Mouse (Mus musculus): ENCODE results near the gene Vim. TPM values are rescaled to one million over a fixed set of nuclear protein-coding genes. Genes with fewer than 3 reads are reported as not detected.

Vim gene
- polyA plus RNA-seq (2012; ENCODE audit: insufficient read depth, insufficient read length, missing spikeins) = 877 and 955 TPM in 2 replicates

- Histone ChIP-seq H3K27ac (replicated peaks; ENCODE audit: low read depth, low read length) (peak within 1 kb of the TSS; percentile 95), H3K4me3 (ENCODE audit: insufficient read depth, low read depth, low read length) (peak within 1 kb of the TSS; percentile 73), H3K4me1 (ENCODE audit: control insufficient read depth, insufficient read depth, insufficient read length, low read length) (peaks cover 11% of the 10 kb centered on the region)
Measured at GRCm38 (mm10) chr2:13573408-13574065, at the start of gene Vim. Gene Vim (plus strand): TSS chr2:13573927.

GRCm38 (mm10) chr2:13526205-13526604 lies 47.5 kb upstream of the Vim start:
- no peak overlapping the region for H3K4me3 ChIP-seq (ENCODE audit: insufficient read depth, low read depth, low read length)
- H3K27ac ChIP-seq (replicated peaks; ENCODE audit: low read depth, low read length) = no peak overlapping the region
- peaks cover 12% of the 10 kb centered on the region for H3K4me1 ChIP-seq (ENCODE audit: control insufficient read depth, insufficient read depth, insufficient read length, low read length)

- H3K27ac ChIP-seq (replicated peaks; ENCODE audit: low read depth, low read length) = no peak overlapping the region
- peaks cover 12% of the 10 kb centered on the region for H3K4me1 ChIP-seq (ENCODE audit: control insufficient read depth, insufficient read depth, insufficient read length, low read length)
- no peak overlapping the region for H3K4me3 ChIP-seq (ENCODE audit: insufficient read depth, low read depth, low read length)
Measured at GRCm38 (mm10) chr2:13527125-13527524, 46.6 kb upstream of the Vim start.

GRCm38 (mm10) chr2:13527531-13527930 lies 46.2 kb upstream of the Vim start:
- H3K27ac ChIP-seq (replicated peaks; ENCODE audit: low read depth, low read length) = no peak overlapping the region
- H3K4me1 ChIP-seq (ENCODE audit: control insufficient read depth, insufficient read depth, insufficient read length, low read length) = peaks cover 12% of the 10 kb centered on the region
- H3K4me3 ChIP-seq (ENCODE audit: insufficient read depth, low read depth, low read length) = no peak overlapping the region

- Histone ChIP-seq H3K27ac (replicated peaks; ENCODE audit: low read depth, low read length) (no peak overlapping the region), H3K4me3 (ENCODE audit: insufficient read depth, low read depth, low read length) (no peak overlapping the region), H3K4me1 (ENCODE audit: control insufficient read depth, insufficient read depth, insufficient read length, low read length) (0 out of 2 replicates have a peak, but pooled peaks cover 3% of the 10 kb centered on the region)
Measured at GRCm38 (mm10) chr2:13529253-13529933, 44.3 kb upstream of the Vim start.

- Histone ChIP-seq H3K27ac (replicated peaks; ENCODE audit: low read depth, low read length) (no peak overlapping the region), H3K4me3 (ENCODE audit: insufficient read depth, low read depth, low read length) (no peak overlapping the region), H3K4me1 (ENCODE audit: control insufficient read depth, insufficient read depth, insufficient read length, low read length) (peaks cover 6% of the 10 kb centered on the region)
Measured at GRCm38 (mm10) chr2:13530639-13531038, 43.1 kb upstream of the Vim start.

GRCm38 (mm10) chr2:13536747-13537146 lies 37.0 kb upstream of the Vim start:
- no peak overlapping the region for H3K4me3 ChIP-seq (ENCODE audit: insufficient read depth, low read depth, low read length)
- H3K4me1 ChIP-seq (ENCODE audit: control insufficient read depth, insufficient read depth, insufficient read length, low read length) = peaks cover 5% of the 10 kb centered on the region
- H3K27ac ChIP-seq (replicated peaks; ENCODE audit: low read depth, low read length) = no peak overlapping the region

- Histone ChIP-seq H3K4me3 (ENCODE audit: insufficient read depth, low read depth, low read length) (no peak overlapping the region), H3K27ac (replicated peaks; ENCODE audit: low read depth, low read length) (0 out of 2 replicates have a peak overlapping the region, but pooled peaks have one; percentile 16)
Measured at GRCm38 (mm10) chr2:13537733-13538132, 36.0 kb upstream of the Vim start.

GRCm38 (mm10) chr2:13538258-13538657 lies 35.5 kb upstream of the Vim start:
- H3K4me1 ChIP-seq (ENCODE audit: control insufficient read depth, insufficient read depth, insufficient read length, low read length) = peaks cover 5% of the 10 kb centered on the region
- no peak overlapping the region for H3K27ac ChIP-seq (replicated peaks; ENCODE audit: low read depth, low read length)
- no peak overlapping the region for H3K4me3 ChIP-seq (ENCODE audit: insufficient read depth, low read depth, low read length)

More at GRCm38 (mm10) chr2:13537733-13538132, 36.0 kb upstream of the Vim start:
- H3K4me1 ChIP-seq (ENCODE audit: control insufficient read depth, insufficient read depth, insufficient read length, low read length) = peaks cover 5% of the 10 kb centered on the region

GRCm38 (mm10) chr2:13538704-13539377 lies 34.9 kb upstream of the Vim start:
- peak overlapping the region; percentile 52; the same call in 1 of the 2 replicates for H3K27ac ChIP-seq (replicated peaks; ENCODE audit: low read depth, low read length)
- no peak overlapping the region for H3K4me3 ChIP-seq (ENCODE audit: insufficient read depth, low read depth, low read length)
- H3K4me1 ChIP-seq (ENCODE audit: control insufficient read depth, insufficient read depth, insufficient read length, low read length) = peaks cover 5% of the 10 kb centered on the region

- Histone ChIP-seq H3K27ac (replicated peaks; ENCODE audit: low read depth, low read length) (no peak overlapping the region), H3K4me3 (ENCODE audit: insufficient read depth, low read depth, low read length) (no peak overlapping the region), H3K4me1 (ENCODE audit: control insufficient read depth, insufficient read depth, insufficient read length, low read length) (peaks cover 4% of the 10 kb centered on the region)
Measured at GRCm38 (mm10) chr2:13539860-13540259, 33.9 kb upstream of the Vim start.

GRCm38 (mm10) chr2:13543519-13544124 lies 30.1 kb upstream of the Vim start:
- Histone ChIP-seq H3K4me3 (ENCODE audit: insufficient read depth, low read depth, low read length) (peak overlapping the region; percentile 82), H3K27ac (replicated peaks; ENCODE audit: low read depth, low read length) (peak overlapping the region; percentile 85), H3K4me1 (ENCODE audit: control insufficient read depth, insufficient read depth, insufficient read length, low read length) (0 out of 2 replicates have a peak, but pooled peaks cover 2% of the 10 kb centered on the region)

GRCm38 (mm10) chr2:13544193-13544824 lies 29.4 kb upstream of the Vim start, which contains the start of gene Trdmt1:
Gene Trdmt1 (minus strand): TSS chr2:13544668.
- Histone ChIP-seq H3K4me1 (ENCODE audit: control insufficient read depth, insufficient read depth, insufficient read length, low read length) (no peaks in the 10 kb centered on the region), H3K4me3 (ENCODE audit: insufficient read depth, low read depth, low read length) (peak within 1 kb of the TSS; percentile 82), H3K27ac (replicated peaks; ENCODE audit: low read depth, low read length) (peak within 1 kb of the TSS; percentile 96)

- H3K4me3 ChIP-seq (ENCODE audit: insufficient read depth, low read depth, low read length) = no peak overlapping the region
- H3K27ac ChIP-seq (replicated peaks; ENCODE audit: low read depth, low read length) = no peak overlapping the region
- no peaks in the 10 kb centered on the region for H3K4me1 ChIP-seq (ENCODE audit: control insufficient read depth, insufficient read depth, insufficient read length, low read length)
Measured at GRCm38 (mm10) chr2:13548749-13549148, 25.0 kb upstream of the Vim start.

Measured in brown adipose tissue, adult 24 weeks (tissue).